Mouse (Mus musculus): ENCODE results near the gene Suco. TPM values are rescaled to one million over a fixed set of nuclear protein-coding genes. Genes with fewer than 3 reads are reported as not detected.

The Suco gene
- polyA plus RNA-seq, 1 experiment from 2014 or later: 21.0 TPM

DNA sequence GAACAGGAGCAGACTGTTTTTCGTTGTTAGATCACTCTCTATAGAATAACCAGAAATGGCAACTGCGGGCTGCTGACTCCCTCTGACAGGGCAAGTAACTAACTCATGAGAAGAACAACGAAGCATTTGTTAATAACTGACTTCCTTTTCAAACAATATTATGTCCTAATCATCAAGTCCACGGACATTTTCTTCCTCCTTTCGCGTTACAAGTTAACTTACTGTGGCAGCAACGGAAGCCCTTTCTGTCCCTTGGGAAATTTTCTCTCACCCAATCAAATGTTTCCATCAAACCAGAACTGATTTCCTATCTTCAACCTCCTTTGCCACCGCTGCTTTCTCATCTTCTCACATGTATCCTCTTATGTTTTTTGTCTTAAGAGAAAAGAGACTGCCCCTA, 20.8 kb upstream of the Suco start:
- no peaks in the 10 kb centered on the region for H3K4me1 ChIP-seq (replicated peaks; ENCODE audit: control insufficient read depth, insufficient read depth, low read length)
- H3K27ac ChIP-seq (ENCODE audit: low read depth): no peak overlapping the region
- ATAC-seq (replicated peaks; ENCODE audit: low FRiP score, low TSS enrichment, low read depth): no peak
- 73% methylated on average over 8 of the region's 8 CpGs for WGBS
- H3K9ac ChIP-seq (ENCODE audit: low read length): no peak overlapping the region
- H3K27me3 ChIP-seq (replicated peaks; ENCODE audit: control insufficient read depth, insufficient read depth, low read length): no peaks in the 10 kb centered on the region
- no peak overlapping the region for H3K4me2 ChIP-seq (ENCODE audit: low read length)
- no peaks in the 10 kb centered on the region for H3K9me3 ChIP-seq (ENCODE audit: control insufficient read depth, low read length)
- no peaks in the 10 kb centered on the region for H3K36me3 ChIP-seq (ENCODE audit: control insufficient read depth, insufficient read depth, low read length)
- DNase-seq (ENCODE audit: low spot score): no peak
- H3K4me3 ChIP-seq (ENCODE audit: low read depth, low read length): no peak overlapping the region

DNA sequence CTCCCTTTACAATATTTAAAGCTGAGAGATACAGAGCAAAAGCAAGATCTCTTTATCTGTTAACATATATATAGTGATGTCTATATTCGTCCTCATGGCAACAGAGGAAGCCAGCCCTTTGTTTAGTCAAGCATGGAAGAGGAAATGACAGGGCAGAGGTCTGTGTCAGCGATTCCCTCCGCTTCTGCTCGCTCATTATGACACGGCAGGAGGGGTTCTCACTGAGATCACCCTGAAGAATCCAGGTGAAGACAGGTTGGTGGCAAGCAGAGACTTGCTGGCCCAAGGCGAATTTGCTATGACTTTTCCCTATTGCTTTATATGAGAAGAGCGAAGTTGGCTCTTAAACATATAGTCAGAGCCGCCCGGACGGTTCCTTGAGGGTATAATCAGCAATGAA, 19.6 kb upstream of the Suco start:
- H3K4me1 ChIP-seq (replicated peaks; ENCODE audit: control insufficient read depth, insufficient read depth, low read length): no peaks in the 10 kb centered on the region
- H3K4me3 ChIP-seq (ENCODE audit: low read depth, low read length): no peak overlapping the region
- no peaks in the 10 kb centered on the region for H3K27me3 ChIP-seq (replicated peaks; ENCODE audit: control insufficient read depth, insufficient read depth, low read length)
- DNase-seq (ENCODE audit: low spot score) (no peak), ATAC-seq (replicated peaks; ENCODE audit: low FRiP score, low TSS enrichment, low read depth) (no peak)
- H3K27ac ChIP-seq (ENCODE audit: low read depth): no peak overlapping the region
- H3K9ac ChIP-seq (ENCODE audit: low read length): no peak overlapping the region
- H3K36me3 ChIP-seq (ENCODE audit: control insufficient read depth, insufficient read depth, low read length): no peaks in the 10 kb centered on the region
- WGBS: 47% methylated on average over 10 of the region's 10 CpGs
- H3K4me2 ChIP-seq (ENCODE audit: low read length): no peak overlapping the region
- H3K9me3 ChIP-seq (ENCODE audit: control insufficient read depth, low read length): no peaks in the 10 kb centered on the region

- ATAC-seq (replicated peaks; ENCODE audit: low FRiP score, low TSS enrichment, low read depth) (no peak), DNase-seq (ENCODE audit: low spot score) (no peak)
- H3K4me2 ChIP-seq (ENCODE audit: low read length): no peak overlapping the region
- H3K27me3 ChIP-seq (replicated peaks; ENCODE audit: control insufficient read depth, insufficient read depth, low read length): no peaks in the 10 kb centered on the region
- no peak overlapping the region for H3K9ac ChIP-seq (ENCODE audit: low read length)
- H3K27ac ChIP-seq (ENCODE audit: low read depth): no peak overlapping the region
- 93% methylated on average over 3 of the region's 3 CpGs for WGBS
- no peaks in the 10 kb centered on the region for H3K36me3 ChIP-seq (ENCODE audit: control insufficient read depth, insufficient read depth, low read length)
- no peaks in the 10 kb centered on the region for H3K4me1 ChIP-seq (replicated peaks; ENCODE audit: control insufficient read depth, insufficient read depth, low read length)
- H3K9me3 ChIP-seq (ENCODE audit: control insufficient read depth, low read length): no peaks in the 10 kb centered on the region
- no peak overlapping the region for H3K4me3 ChIP-seq (ENCODE audit: low read depth, low read length)
Observed at GRCm38 (mm10) chr1:161895014-161895413, 18.5 kb upstream of the Suco start.

- Histone ChIP-seq H3K27me3 (replicated peaks; ENCODE audit: control insufficient read depth, insufficient read depth, low read length) (no peaks in the 10 kb centered on the region), H3K27ac (ENCODE audit: low read depth) (no peak overlapping the region), H3K4me2 (ENCODE audit: low read length) (no peak overlapping the region), H3K36me3 (ENCODE audit: control insufficient read depth, insufficient read depth, low read length) (no peaks in the 10 kb centered on the region), H3K4me1 (replicated peaks; ENCODE audit: control insufficient read depth, insufficient read depth, low read length) (no peaks in the 10 kb centered on the region), H3K9me3 (ENCODE audit: control insufficient read depth, low read length) (no peaks in the 10 kb centered on the region), H3K4me3 (ENCODE audit: low read depth, low read length) (no peak overlapping the region), H3K9ac (ENCODE audit: low read length) (no peak overlapping the region)
- ATAC-seq (replicated peaks; ENCODE audit: low FRiP score, low TSS enrichment, low read depth) (no peak), DNase-seq (ENCODE audit: low spot score) (no peak)
- WGBS: 42% methylated on average over 2 of the region's 2 CpGs
Observed at GRCm38 (mm10) chr1:161894553-161894952, 18.1 kb upstream of the Suco start.

DNA sequence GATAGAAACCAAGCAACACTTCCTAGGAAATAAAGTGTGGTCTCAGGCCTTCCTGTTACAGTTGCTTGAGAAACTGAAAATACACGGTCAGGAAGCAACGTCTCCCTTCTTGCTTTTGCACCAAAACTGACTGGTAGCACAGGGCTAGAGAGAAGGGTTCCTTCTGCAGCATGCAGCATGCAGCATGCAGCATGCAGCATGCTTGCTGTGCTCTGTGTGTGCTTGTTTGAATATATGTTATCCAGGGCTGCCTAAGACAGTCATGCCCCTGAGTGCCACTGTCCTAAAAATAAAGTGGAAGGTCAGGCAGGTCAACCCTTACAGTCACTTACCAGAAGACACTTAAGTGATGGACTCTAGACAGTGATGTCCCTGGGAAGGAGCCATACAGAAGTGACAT, 17.6 kb upstream of the Suco start:
- Histone ChIP-seq H3K36me3 (ENCODE audit: control insufficient read depth, insufficient read depth, low read length) (no peaks in the 10 kb centered on the region), H3K9me3 (ENCODE audit: control insufficient read depth, low read length) (no peaks in the 10 kb centered on the region), H3K4me2 (ENCODE audit: low read length) (no peak overlapping the region), H3K27me3 (replicated peaks; ENCODE audit: control insufficient read depth, insufficient read depth, low read length) (no peaks in the 10 kb centered on the region), H3K4me1 (replicated peaks; ENCODE audit: control insufficient read depth, insufficient read depth, low read length) (no peaks in the 10 kb centered on the region), H3K9ac (ENCODE audit: low read length) (no peak overlapping the region), H3K4me3 (ENCODE audit: low read depth, low read length) (no peak overlapping the region), H3K27ac (ENCODE audit: low read depth) (no peak overlapping the region)
- DNase-seq (ENCODE audit: low spot score) (no peak), ATAC-seq (replicated peaks; ENCODE audit: low FRiP score, low TSS enrichment, low read depth) (no peak)
- 67% methylated on average over 2 of the region's 2 CpGs for WGBS

DNA sequence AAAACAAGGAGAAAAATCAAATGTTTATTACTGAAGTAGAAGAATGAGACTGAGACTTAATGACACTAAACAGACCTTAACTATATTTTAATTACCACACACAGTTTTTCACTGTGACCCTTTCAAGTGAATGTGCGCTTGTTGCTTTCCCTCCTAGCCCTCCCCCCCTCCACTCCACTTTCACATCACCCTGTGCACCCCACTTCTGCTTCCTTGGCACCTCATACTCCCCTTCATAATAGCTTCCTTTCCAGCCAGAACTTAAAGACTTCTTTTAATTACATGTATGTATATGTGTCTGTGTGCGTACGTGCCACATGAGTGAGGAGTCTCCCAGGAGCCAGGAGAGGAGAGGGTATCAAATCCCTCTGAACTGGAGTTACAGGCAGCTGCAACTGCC, 12.3 kb upstream of the Suco start:
- no peak for ATAC-seq (replicated peaks; ENCODE audit: low FRiP score, low TSS enrichment, low read depth)
- Histone ChIP-seq H3K4me2 (ENCODE audit: low read length) (no peak overlapping the region), H3K27me3 (replicated peaks; ENCODE audit: control insufficient read depth, insufficient read depth, low read length) (no peaks in the 10 kb centered on the region), H3K9ac (ENCODE audit: low read length) (no peak overlapping the region), H3K27ac (ENCODE audit: low read depth) (no peak overlapping the region), H3K4me1 (replicated peaks; ENCODE audit: control insufficient read depth, insufficient read depth, low read length) (no peaks in the 10 kb centered on the region), H3K4me3 (ENCODE audit: low read depth, low read length) (no peak overlapping the region), H3K36me3 (ENCODE audit: control insufficient read depth, insufficient read depth, low read length) (no peaks in the 10 kb centered on the region), H3K9me3 (ENCODE audit: control insufficient read depth, low read length) (no peaks in the 10 kb centered on the region)
- WGBS: 94% methylated on average over 3 of the region's 3 CpGs
- DNase-seq (ENCODE audit: low spot score): no peak

GRCm38 (mm10) chr1:161887679-161888260, 11.3 kb upstream of the Suco start:
- 88% methylated on average over 12 of the region's 12 CpGs for WGBS
- Histone ChIP-seq H3K27me3 (replicated peaks; ENCODE audit: control insufficient read depth, insufficient read depth, low read length) (no peaks in the 10 kb centered on the region), H3K4me1 (replicated peaks; ENCODE audit: control insufficient read depth, insufficient read depth, low read length) (no peaks in the 10 kb centered on the region), H3K4me3 (ENCODE audit: low read depth, low read length) (no peak overlapping the region), H3K36me3 (ENCODE audit: control insufficient read depth, insufficient read depth, low read length) (no peaks in the 10 kb centered on the region), H3K27ac (ENCODE audit: low read depth) (no peak overlapping the region), H3K9me3 (ENCODE audit: control insufficient read depth, low read length) (no peaks in the 10 kb centered on the region), H3K4me2 (ENCODE audit: low read length) (no peak overlapping the region), H3K9ac (ENCODE audit: low read length) (no peak overlapping the region)
- ATAC-seq (replicated peaks; ENCODE audit: low FRiP score, low TSS enrichment, low read depth): no peak
- no peak for DNase-seq (ENCODE audit: low spot score)

- DNase-seq (ENCODE audit: low spot score): no peak
- Histone ChIP-seq H3K4me2 (ENCODE audit: low read length) (no peak overlapping the region), H3K9me3 (ENCODE audit: control insufficient read depth, low read length) (no peaks in the 10 kb centered on the region), H3K4me3 (ENCODE audit: low read depth, low read length) (no peak overlapping the region), H3K27ac (ENCODE audit: low read depth) (no peak overlapping the region), H3K9ac (ENCODE audit: low read length) (no peak overlapping the region), H3K27me3 (replicated peaks; ENCODE audit: control insufficient read depth, insufficient read depth, low read length) (no peaks in the 10 kb centered on the region), H3K36me3 (ENCODE audit: control insufficient read depth, insufficient read depth, low read length) (no peaks in the 10 kb centered on the region), H3K4me1 (replicated peaks; ENCODE audit: control insufficient read depth, insufficient read depth, low read length) (no peaks in the 10 kb centered on the region)
- no peak for ATAC-seq (replicated peaks; ENCODE audit: low FRiP score, low TSS enrichment, low read depth)
- WGBS: 71% methylated on average over 1 of the region's 1 CpGs
Observed at GRCm38 (mm10) chr1:161885762-161886161, 9.3 kb upstream of the Suco start.

- Histone ChIP-seq H3K9ac (ENCODE audit: low read length) (peak overlapping the region; percentile 46), H3K27me3 (replicated peaks; ENCODE audit: control insufficient read depth, insufficient read depth, low read length) (no peaks in the 10 kb centered on the region), H3K36me3 (ENCODE audit: control insufficient read depth, insufficient read depth, low read length) (no peaks in the 10 kb centered on the region), H3K27ac (ENCODE audit: low read depth) (peak overlapping the region; percentile 98), H3K9me3 (ENCODE audit: control insufficient read depth, low read length) (no peaks in the 10 kb centered on the region), H3K4me1 (replicated peaks; ENCODE audit: control insufficient read depth, insufficient read depth, low read length) (peaks cover 25% of the 10 kb centered on the region), H3K4me3 (ENCODE audit: low read depth, low read length) (peak overlapping the region; percentile 92), H3K4me2 (ENCODE audit: low read length) (peak overlapping the region; percentile 61)
- ATAC-seq (replicated peaks; ENCODE audit: low FRiP score, low TSS enrichment, low read depth) (no peak), DNase-seq (ENCODE audit: low spot score) (peak; percentile 55)
- WGBS: 23% methylated on average over 5 of the region's 5 CpGs
Observed at GRCm38 (mm10) chr1:161877580-161878142, 1.2 kb upstream of the Suco start.
